Mouse (Mus musculus) limb, embryonic 14.5 days (tissue): ENCODE measurements around the gene Col8a1. TPM values are rescaled to one million over a fixed set of nuclear protein-coding genes. Genes with fewer than 3 reads are reported as not detected.

Experiments
- ATAC-seq: fragments of 200-750 bp; cut with Nextera tagmentation; 2 replicates; pipeline ENCODE4 v1.8.0; 2017; ENCODE audit warnings: low read depth, moderate number of reproducible peaks, moderate TSS enrichment; ENCODE audit not compliant: low FRiP score
- DNase-seq: peaks from one replicate; pipeline ENCODE4 v3.0.0-alpha.2; 2015; ENCODE audit warnings: low spot score
- H3K27ac ChIP-seq: fragments of 300-500 bp; sonication (generic); replicated peaks from 2 replicates; pipeline ENCODE4 v1.5.1; 2014; ENCODE audit warnings: low read depth, mild to moderate bottlenecking, low read length, moderate library complexity, mixed read lengths
- H3K27me3 ChIP-seq: fragments of 300-500 bp; sonication (generic); 2 replicates; pipeline ENCODE4 v1.6.1; 2014; ENCODE audit warnings: low read length, mixed read lengths; ENCODE audit not compliant: control insufficient read depth, insufficient read depth
- H3K36me3 ChIP-seq: fragments of 300-500 bp; sonication (generic); 2 replicates; pipeline ENCODE4 v1.6.1; 2014; ENCODE audit warnings: mild to moderate bottlenecking, low read length, moderate library complexity, mixed read lengths; ENCODE audit not compliant: control insufficient read depth, insufficient read depth
- H3K4me1 ChIP-seq: fragments of 300-500 bp; sonication (generic); 2 replicates; pipeline ENCODE4 v1.6.1; 2014; ENCODE audit warnings: antibody characterized with exemption, low read length, mixed read lengths; ENCODE audit not compliant: control insufficient read depth, insufficient read depth
- H3K4me2 ChIP-seq: fragments of 300-500 bp; sonication (generic); replicated peaks from 2 replicates; pipeline ENCODE4 v1.6.1; 2014; ENCODE audit warnings: low read depth, mild to moderate bottlenecking, low read length, moderate library complexity; ENCODE audit not compliant: severe bottlenecking
- H3K4me3 ChIP-seq: fragments of 300-500 bp; sonication (generic); replicated peaks from 2 replicates; pipeline ENCODE4 v1.5.1; 2014; ENCODE audit warnings: low read length
- H3K9ac ChIP-seq: fragments of 300-500 bp; sonication (generic); 2 replicates; pipeline ENCODE4 v1.6.1; 2014; ENCODE audit warnings: mild to moderate bottlenecking, low read depth, low read length, moderate library complexity; ENCODE audit not compliant: severe bottlenecking
- H3K9me3 ChIP-seq: fragments of 300-500 bp; sonication (generic); 2 replicates; pipeline ENCODE4 v1.6.1; 2016; ENCODE audit warnings: low read length; ENCODE audit not compliant: control insufficient read depth
- POLR2A ChIP-seq: fragments of 200-500 bp; IDR thresholded peaks from 2 replicates; pipeline ENCODE4 v1.8.0; 2012; ENCODE audit warnings: inconsistent platforms, mild to moderate bottlenecking, moderate library complexity, borderline replicate concordance; ENCODE audit not compliant: insufficient read depth, insufficient read length; ENCODE audit errors: extremely low read depth
- WGBS: fragments of 180-500 bp; shearing (Covaris S2); extraction: QIAGEN DNeasy Blood & Tissue Kit; methylation state at CpG from one replicate; pipeline ENCODE4 v1.1.7; 2014; 5-methylcytosine and 5-hydroxymethylcytosine counted together
- polyA plus RNA-seq, 2 experiments: library from polyadenylated mRNA; depleted of rRNA in 1 of 2; stranded (reverse) in 1 of 2; unstranded in 1 of 2; fragments of >200 nt; fragmentation: Nextera tagmentation in 1 of 2; extraction: Ambion mirVana in 1 of 2; gene quantifications; 2 replicates each; pipeline versions ENCODE4 v1.2.1 to v1.2.3; 2012 to 2014

The Col8a1 gene
- polyA plus RNA-seq, 2 experiments, result 10.0 to 22.5 TPM

- H3K4me2 ChIP-seq, result no peak overlapping the region
- H3K4me1 ChIP-seq, result no peaks in the 10 kb centered on the region; the same call in 1 of the 2 replicates
- ATAC-seq (no peak), DNase-seq (no peak)
- H3K27me3 ChIP-seq, result no peaks in the 10 kb centered on the region
- WGBS, result 71% methylated on average over 2 of the region's 2 CpGs
- H3K4me3 ChIP-seq, result no peak overlapping the region
- H3K9me3 ChIP-seq, result no peaks in the 10 kb centered on the region
- H3K9ac ChIP-seq, result no peak overlapping the region
- TF ChIP-seq POLR2A, result no peak
- no peaks in the 10 kb centered on the region for H3K36me3 ChIP-seq
- no peak overlapping the region for H3K27ac ChIP-seq
These were observed 104.6 kb downstream of the Col8a1 start for GRCm38 (mm10) chr16:57649888-57650287.

GRCm38 (mm10) chr16:57641346-57641885 lies 113.1 kb downstream of the Col8a1 start:
- no peak overlapping the region for H3K4me3 ChIP-seq
- H3K9me3 ChIP-seq, result no peaks in the 10 kb centered on the region
- DNase-seq (no peak), ATAC-seq (0 out of 2 replicates have a peak, but pooled peaks have one; percentile 41)
- no peak overlapping the region for H3K27ac ChIP-seq
- H3K36me3 ChIP-seq, result no peaks in the 10 kb centered on the region
- no peaks in the 10 kb centered on the region for H3K27me3 ChIP-seq
- TF ChIP-seq POLR2A, result no peak
- H3K4me2 ChIP-seq, result no peak overlapping the region
- H3K4me1 ChIP-seq, result no peaks in the 10 kb centered on the region
- H3K9ac ChIP-seq, result no peak overlapping the region
- 59% methylated on average over 10 of the region's 10 CpGs for WGBS

- Histone ChIP-seq H3K4me1 (no peaks in the 10 kb centered on the region), H3K36me3 (no peaks in the 10 kb centered on the region), H3K4me3 (no peak overlapping the region), H3K27ac (no peak overlapping the region), H3K9ac (no peak overlapping the region), H3K4me2 (no peak overlapping the region), H3K9me3 (no peaks in the 10 kb centered on the region), H3K27me3 (no peaks in the 10 kb centered on the region)
- WGBS, result 54% methylated on average over 5 of the region's 5 CpGs
- no peak for TF ChIP-seq POLR2A
- ATAC-seq (no peak), DNase-seq (no peak)
These were observed 119.8 kb downstream of the Col8a1 start for GRCm38 (mm10) chr16:57634766-57635165.

- no peaks in the 10 kb centered on the region for H3K4me1 ChIP-seq
- H3K9ac ChIP-seq, result no peak overlapping the region
- no peak overlapping the region for H3K4me3 ChIP-seq
- no peaks in the 10 kb centered on the region for H3K36me3 ChIP-seq
- H3K9me3 ChIP-seq, result no peaks in the 10 kb centered on the region
- TF ChIP-seq POLR2A, result no peak
- no peaks in the 10 kb centered on the region for H3K27me3 ChIP-seq
- H3K4me2 ChIP-seq, result no peak overlapping the region
- DNase-seq, result peak; percentile 84
- peak; percentile 48 for ATAC-seq
- no peak overlapping the region for H3K27ac ChIP-seq
- WGBS, result 2% methylated on average over 6 of the region's 6 CpGs
These were observed 120.3 kb downstream of the Col8a1 start for GRCm38 (mm10) chr16:57634191-57634590.

GRCm38 (mm10) chr16:57611768-57612167 lies 142.8 kb downstream of the Col8a1 start:
- H3K4me3 ChIP-seq, result no peak overlapping the region
- no peaks in the 10 kb centered on the region for H3K36me3 ChIP-seq
- no peaks in the 10 kb centered on the region for H3K27me3 ChIP-seq
- no peak overlapping the region for H3K9ac ChIP-seq
- 12% methylated on average over 1 of the region's 1 CpGs for WGBS
- ATAC-seq (no peak), DNase-seq (peak; percentile 30)
- no peak for TF ChIP-seq POLR2A
- H3K4me2 ChIP-seq, result no peak overlapping the region
- no peaks in the 10 kb centered on the region for H3K4me1 ChIP-seq
- no peak overlapping the region for H3K27ac ChIP-seq
- no peaks in the 10 kb centered on the region for H3K9me3 ChIP-seq
